Mouse (Mus musculus): ENCODE results near the gene Amn. TPM values are rescaled to one million over a fixed set of nuclear protein-coding genes. Genes with fewer than 3 reads are reported as not detected.

The Amn gene
- polyA plus RNA-seq, 1 experiment from 2014 or later: 0.45 TPM

DNA sequence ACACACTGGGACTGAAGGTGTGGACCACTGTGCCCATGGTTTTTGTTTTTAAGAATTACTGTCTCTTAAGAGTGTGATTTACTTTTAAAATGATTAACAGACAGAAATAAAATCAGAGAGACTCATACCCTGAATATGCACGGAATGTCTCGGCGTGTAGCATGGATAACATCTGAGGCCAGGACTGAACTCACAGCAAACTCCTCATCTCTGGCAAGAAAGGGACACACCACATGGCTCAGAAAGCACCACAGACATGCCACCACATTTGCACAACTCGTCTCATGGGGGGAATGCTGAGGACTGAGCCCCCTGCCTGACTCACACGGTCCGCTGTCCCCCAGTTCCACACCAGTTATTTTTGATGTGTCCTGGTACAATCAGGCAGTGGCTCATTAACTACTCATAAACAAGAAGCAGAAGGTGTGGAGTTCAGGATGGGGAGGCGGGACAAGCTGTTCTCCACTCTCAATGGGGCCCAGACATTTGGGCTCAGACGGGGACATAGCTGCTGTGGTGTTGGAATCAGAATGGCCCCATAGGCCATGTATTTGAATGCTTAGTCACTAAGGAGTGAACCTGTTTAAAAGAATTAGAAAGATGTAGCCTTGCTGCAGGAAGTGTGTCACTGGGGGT is 32.9 kb downstream of the Amn start:
- Histone ChIP-seq H3K9ac (replicated peaks) (no peak overlapping the region), H3K4me1 (no peaks in the 10 kb centered on the region), H3K27ac (replicated peaks) (no peak overlapping the region), H3K9me3 (no peaks in the 10 kb centered on the region), H3K4me2 (replicated peaks) (no peak overlapping the region), H3K36me3 (peaks cover 93% of the 10 kb centered on the region), H3K4me3 (no peak overlapping the region), H3K27me3 (no peaks in the 10 kb centered on the region)
- 93% methylated on average over 8 of the region's 8 CpGs for WGBS
- no peak for ATAC-seq (ENCODE audit: low FRiP score, low read depth)

DNA sequence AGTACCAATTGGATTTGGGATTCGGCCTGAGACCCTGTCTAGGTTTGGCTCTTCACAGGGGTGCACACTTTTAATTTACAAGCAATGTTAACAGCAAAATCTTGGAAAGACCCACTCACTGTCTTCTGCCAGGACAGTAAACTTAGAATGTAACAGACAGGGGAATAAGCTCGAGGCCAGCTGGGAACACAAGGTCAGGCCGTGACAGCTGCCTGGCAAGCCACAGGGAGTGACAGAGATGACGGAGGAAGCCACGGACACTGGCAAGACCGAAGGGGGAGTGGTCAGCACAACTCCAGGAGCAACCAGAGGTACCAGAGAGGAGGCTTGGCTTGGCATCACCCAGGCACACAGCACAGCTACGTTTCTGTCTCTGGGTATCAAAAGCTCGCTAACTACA is 35.9 kb downstream of the Amn start:
- H3K27me3 ChIP-seq: no peaks in the 10 kb centered on the region
- H3K36me3 ChIP-seq: peaks cover 97% of the 10 kb centered on the region
- H3K4me3 ChIP-seq: no peak overlapping the region
- no peak overlapping the region for H3K9ac ChIP-seq (replicated peaks)
- H3K4me1 ChIP-seq: no peaks in the 10 kb centered on the region
- no peak overlapping the region for H3K27ac ChIP-seq (replicated peaks)
- H3K4me2 ChIP-seq (replicated peaks): no peak overlapping the region
- ATAC-seq (ENCODE audit: low FRiP score, low read depth): no peak
- WGBS: 91% methylated on average over 8 of the region's 8 CpGs
- H3K9me3 ChIP-seq: no peaks in the 10 kb centered on the region

DNA sequence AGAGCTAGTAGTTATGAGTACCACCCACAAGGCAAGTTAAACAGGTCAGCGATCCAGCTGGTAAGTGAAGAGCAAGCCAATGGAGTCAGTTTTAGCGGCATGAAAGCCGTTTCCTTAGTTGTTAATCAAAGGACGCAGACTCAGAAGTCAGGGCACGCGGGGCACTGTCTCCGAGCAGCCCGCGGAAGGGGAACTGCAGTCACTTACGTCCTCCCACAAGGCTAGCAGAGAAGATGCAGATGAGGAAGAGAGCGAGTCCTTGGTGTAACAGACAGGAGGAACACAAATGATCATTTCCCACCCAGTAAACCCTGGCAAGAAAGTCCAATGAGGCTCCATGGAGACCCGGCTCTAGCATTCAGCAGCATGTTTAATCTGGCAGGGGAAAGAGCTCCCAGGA is 38.4 kb downstream of the Amn start:
- no peak overlapping the region for H3K27ac ChIP-seq (replicated peaks)
- H3K9me3 ChIP-seq: no peaks in the 10 kb centered on the region
- H3K4me3 ChIP-seq: no peak overlapping the region
- no peak overlapping the region for H3K9ac ChIP-seq (replicated peaks)
- WGBS: 89% methylated on average over 12 of the region's 12 CpGs
- H3K4me1 ChIP-seq: no peaks in the 10 kb centered on the region
- H3K4me2 ChIP-seq (replicated peaks): no peak overlapping the region
- peaks cover 97% of the 10 kb centered on the region for H3K36me3 ChIP-seq
- no peak for ATAC-seq (ENCODE audit: low FRiP score, low read depth)
- H3K27me3 ChIP-seq: no peaks in the 10 kb centered on the region

- no peak overlapping the region for H3K4me3 ChIP-seq
- H3K4me2 ChIP-seq (replicated peaks): no peak overlapping the region
- H3K9me3 ChIP-seq: no peaks in the 10 kb centered on the region
- H3K36me3 ChIP-seq: peaks cover 97% of the 10 kb centered on the region
- H3K27ac ChIP-seq (replicated peaks): no peak overlapping the region
- 90% methylated on average over 14 of the region's 14 CpGs for WGBS
- no peaks in the 10 kb centered on the region for H3K27me3 ChIP-seq
- no peak overlapping the region for H3K9ac ChIP-seq (replicated peaks)
- ATAC-seq (ENCODE audit: low FRiP score, low read depth): no peak
- H3K4me1 ChIP-seq: no peaks in the 10 kb centered on the region
Measured at GRCm38 (mm10) chr12:111309931-111310330, 39.0 kb downstream of the Amn start.

DNA sequence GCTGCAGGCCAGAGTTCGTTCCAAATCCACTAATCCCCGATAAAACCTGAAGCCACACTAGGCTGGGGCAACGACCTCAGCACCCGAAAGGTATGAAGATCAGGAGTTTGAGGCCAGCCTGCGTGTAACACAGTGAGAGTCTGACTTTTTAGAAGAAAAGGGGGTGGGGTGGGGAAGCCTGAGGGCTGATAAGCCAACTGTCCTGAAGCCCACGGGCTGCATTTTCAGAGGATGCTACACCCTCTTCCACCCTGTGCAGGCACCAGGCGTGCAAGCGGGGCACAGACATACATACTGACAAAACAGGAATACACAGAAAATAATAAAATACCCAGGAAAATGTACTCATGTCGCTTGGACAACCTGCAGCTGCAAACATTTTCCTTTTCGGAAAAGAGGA is 40.9 kb downstream of the Amn start:
- no peaks in the 10 kb centered on the region for H3K4me1 ChIP-seq
- H3K27me3 ChIP-seq: no peaks in the 10 kb centered on the region
- ATAC-seq (ENCODE audit: low FRiP score, low read depth): no peak
- no peak overlapping the region for H3K4me2 ChIP-seq (replicated peaks)
- 95% methylated on average over 10 of the region's 10 CpGs for WGBS
- H3K9ac ChIP-seq (replicated peaks): no peak overlapping the region
- peaks cover 97% of the 10 kb centered on the region for H3K36me3 ChIP-seq
- no peaks in the 10 kb centered on the region for H3K9me3 ChIP-seq
- H3K27ac ChIP-seq (replicated peaks): no peak overlapping the region
- H3K4me3 ChIP-seq: no peak overlapping the region

GRCm38 (mm10) chr12:111314273-111314672 is 43.4 kb downstream of the Amn start:
- no peak for ATAC-seq (ENCODE audit: low FRiP score, low read depth)
- Histone ChIP-seq H3K27ac (replicated peaks) (no peak overlapping the region), H3K9me3 (no peaks in the 10 kb centered on the region), H3K27me3 (no peaks in the 10 kb centered on the region), H3K9ac (replicated peaks) (no peak overlapping the region), H3K36me3 (peaks cover 100% of the 10 kb centered on the region), H3K4me2 (replicated peaks) (no peak overlapping the region), H3K4me1 (no peaks in the 10 kb centered on the region), H3K4me3 (no peak overlapping the region)
- WGBS: 94% methylated on average over 7 of the region's 7 CpGs

- ATAC-seq (ENCODE audit: low FRiP score, low read depth): no peak
- no peaks in the 10 kb centered on the region for H3K9me3 ChIP-seq
Measured at GRCm38 (mm10) chr12:111317694-111318093, 46.8 kb downstream of the Amn start.

GRCm38 (mm10) chr12:111320549-111320948 is 49.7 kb downstream of the Amn start:
- no peak overlapping the region for H3K27ac ChIP-seq (replicated peaks)
- H3K4me2 ChIP-seq (replicated peaks): no peak overlapping the region
- no peaks in the 10 kb centered on the region for H3K27me3 ChIP-seq
- no peak overlapping the region for H3K4me3 ChIP-seq
- 95% methylated on average over 12 of the region's 12 CpGs for WGBS
- peaks cover 99% of the 10 kb centered on the region for H3K36me3 ChIP-seq
- no peak overlapping the region for H3K9ac ChIP-seq (replicated peaks)
- ATAC-seq (ENCODE audit: low FRiP score, low read depth): no peak
- H3K9me3 ChIP-seq: no peaks in the 10 kb centered on the region
- no peaks in the 10 kb centered on the region for H3K4me1 ChIP-seq

More at GRCm38 (mm10) chr12:111317694-111318093, 46.8 kb downstream of the Amn start:
- Histone ChIP-seq H3K9ac (replicated peaks) (no peak overlapping the region), H3K27me3 (no peaks in the 10 kb centered on the region), H3K4me2 (replicated peaks) (no peak overlapping the region), H3K27ac (replicated peaks) (no peak overlapping the region), H3K36me3 (peaks cover 99% of the 10 kb centered on the region), H3K4me3 (no peak overlapping the region), H3K4me1 (no peaks in the 10 kb centered on the region)
- 94% methylated on average over 9 of the region's 9 CpGs for WGBS

GRCm38 (mm10) chr12:111321832-111322231 is 50.9 kb downstream of the Amn start:
- Histone ChIP-seq H3K9me3 (no peaks in the 10 kb centered on the region), H3K27me3 (no peaks in the 10 kb centered on the region), H3K4me1 (no peaks in the 10 kb centered on the region), H3K36me3 (peaks cover 95% of the 10 kb centered on the region), H3K27ac (replicated peaks) (no peak overlapping the region), H3K4me2 (replicated peaks) (no peak overlapping the region), H3K4me3 (no peak overlapping the region), H3K9ac (replicated peaks) (no peak overlapping the region)
- ATAC-seq (ENCODE audit: low FRiP score, low read depth): no peak
- 94% methylated on average over 13 of the region's 13 CpGs for WGBS

DNA sequence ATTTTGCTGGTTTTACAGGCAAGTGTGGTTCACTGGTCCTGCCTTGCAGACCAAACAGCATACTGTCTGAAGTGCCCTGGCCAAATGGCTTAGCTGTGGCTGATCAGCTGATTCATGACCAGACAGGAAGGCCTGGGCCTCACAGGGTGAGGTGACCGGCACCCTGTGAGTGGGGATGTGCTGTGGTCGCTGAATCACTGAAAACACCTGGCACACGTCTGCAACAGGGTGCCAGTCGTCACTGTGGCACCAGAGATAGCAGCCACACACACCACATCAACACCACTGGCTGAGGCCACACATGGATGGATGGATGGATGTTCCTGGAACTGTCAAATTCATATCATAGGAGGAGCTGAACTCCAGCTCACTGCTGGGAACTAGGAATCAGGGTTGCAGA is 52.5 kb downstream of the Amn start:
- no peaks in the 10 kb centered on the region for H3K27me3 ChIP-seq
- H3K4me3 ChIP-seq: no peak overlapping the region
- H3K9ac ChIP-seq (replicated peaks): no peak overlapping the region
- no peaks in the 10 kb centered on the region for H3K9me3 ChIP-seq
- no peak overlapping the region for H3K4me2 ChIP-seq (replicated peaks)
- H3K4me1 ChIP-seq: no peaks in the 10 kb centered on the region
- peaks cover 95% of the 10 kb centered on the region for H3K36me3 ChIP-seq
- WGBS: 96% methylated on average over 4 of the region's 4 CpGs
- no peak overlapping the region for H3K27ac ChIP-seq (replicated peaks)
- ATAC-seq (ENCODE audit: low FRiP score, low read depth): no peak

GRCm38 (mm10) chr12:111324536-111324935 is 53.6 kb downstream of the Amn start:
- Histone ChIP-seq H3K27me3 (no peaks in the 10 kb centered on the region), H3K4me3 (no peak overlapping the region), H3K9me3 (no peaks in the 10 kb centered on the region), H3K27ac (replicated peaks) (no peak overlapping the region), H3K4me2 (replicated peaks) (no peak overlapping the region), H3K36me3 (peaks cover 95% of the 10 kb centered on the region), H3K9ac (replicated peaks) (no peak overlapping the region), H3K4me1 (no peaks in the 10 kb centered on the region)
- WGBS: 94% methylated on average over 21 of the region's 21 CpGs
- ATAC-seq (ENCODE audit: low FRiP score, low read depth): no peak

DNA sequence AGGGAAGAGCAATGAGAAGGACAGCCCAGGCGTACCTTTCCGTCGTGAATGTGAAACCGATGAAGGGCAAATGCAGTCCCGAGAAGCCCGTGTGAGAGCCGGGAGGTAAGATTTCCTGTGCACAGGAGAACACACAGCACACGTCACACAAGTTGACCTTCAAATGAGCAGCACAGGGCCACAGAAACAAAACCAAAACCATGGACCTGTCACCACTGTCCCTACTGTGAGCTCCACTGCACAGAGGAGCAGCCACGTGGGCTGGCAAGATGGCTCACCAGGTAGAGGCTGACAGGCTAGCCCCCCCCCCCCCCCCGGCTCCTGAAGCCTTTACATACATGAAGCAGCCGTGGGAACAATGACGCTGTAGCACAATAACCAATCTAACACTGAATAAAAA is 54.1 kb downstream of the Amn start:
- H3K27me3 ChIP-seq: no peaks in the 10 kb centered on the region
- no peak for ATAC-seq (ENCODE audit: low FRiP score, low read depth)
- H3K27ac ChIP-seq (replicated peaks): no peak overlapping the region
- H3K4me3 ChIP-seq: no peak overlapping the region
- WGBS: 96% methylated on average over 12 of the region's 12 CpGs
- no peak overlapping the region for H3K4me2 ChIP-seq (replicated peaks)
- H3K9me3 ChIP-seq: no peaks in the 10 kb centered on the region
- H3K36me3 ChIP-seq: peaks cover 91% of the 10 kb centered on the region
- no peak overlapping the region for H3K9ac ChIP-seq (replicated peaks)
- H3K4me1 ChIP-seq: no peaks in the 10 kb centered on the region

Measured in midbrain, embryonic 12.5 days (tissue).